Mouse (Mus musculus) naive thymus-derived CD4-positive, alpha-beta T cell, adult 5 months (primary cell): Measurements from ENCODE around the gene Gm20696. TPM values are rescaled to one million over a fixed set of nuclear protein-coding genes. Genes with fewer than 3 reads are reported as not detected.

Experiments used
- polyA plus RNA-seq: library from polyadenylated mRNA; unstranded; fragments of 100-300 nt; shearing (Covaris generic); gene quantifications from one replicate; pipeline ENCODE4 v1.2.1, GENCODE M21; 2017

Gm20696 gene
- 26.1 TPM for polyA plus RNA-seq

GRCm38 (mm10) chr6:99666318-99667171 is at the start of gene Gm20696, which contains the start of gene Eif4e3:
TSS of gene Gm20696 (minus strand) at chr6:99666797.
TSS of gene Eif4e3 (minus strand) at chr6:99666771.

GRCm38 (mm10) chr6:99692206-99692915 is 25.8 kb upstream of the Gm20696 start, which contains the start of gene Gpr27:
TSS of gene Gpr27 (plus strand) at chr6:99692679.

GRCm38 (mm10) chr6:99522359-99523108 is 144.1 kb downstream of the Gm20696 start, which contains the start of gene Foxp1:
TSS of gene Foxp1 (minus strand) at chr6:99522721.

Other genes starting within 250 kb of the Gm20696 start
- 649 TPM for gene Foxp1, start 144.1 kb downstream of the Gm20696 start, polyA plus RNA-seq
- 22.9 TPM for gene Eif4e3, start within 50 bp of the Gm20696 start, polyA plus RNA-seq
- not detected for gene Gpr27, start 25.9 kb upstream of the Gm20696 start, polyA plus RNA-seq
- not detected for gene Prok2, start 59.6 kb upstream of the Gm20696 start, polyA plus RNA-seq